Mouse (Mus musculus) neural tube, embryonic 12.5 days (tissue): ENCODE results near the gene H2-Ab1. TPM values are rescaled to one million over a fixed set of nuclear protein-coding genes. Genes with fewer than 3 reads are reported as not detected.

Experiments used
- ATAC-seq: fragments of 200-750 bp; cut with Nextera tagmentation; 2 replicates; pipeline ENCODE4 v1.8.0; 2017; ENCODE audit warnings: low read depth, mild to moderate bottlenecking, moderate TSS enrichment, moderate library complexity; ENCODE audit not compliant: low FRiP score
- H3K27ac ChIP-seq: fragments of 300-500 bp; sonication (generic); 2 replicates; pipeline ENCODE4 v1.5.1; 2016
- H3K27me3 ChIP-seq: fragments of 300-500 bp; sonication (generic); replicated peaks from 2 replicates; pipeline ENCODE4 v1.6.1; 2016; ENCODE audit warnings: mild to moderate bottlenecking
- H3K36me3 ChIP-seq: fragments of 300-500 bp; sonication (generic); 2 replicates; pipeline ENCODE4 v1.6.1; 2016; ENCODE audit warnings: mild to moderate bottlenecking
- H3K4me1 ChIP-seq: fragments of 300-500 bp; sonication (generic); 2 replicates; pipeline ENCODE4 v1.6.1; 2016
- H3K4me2 ChIP-seq: fragments of 300-500 bp; sonication (generic); replicated peaks from 2 replicates; pipeline ENCODE4 v1.6.1; 2016; ENCODE audit warnings: mild to moderate bottlenecking
- H3K4me3 ChIP-seq: fragments of 300-500 bp; sonication (generic); 2 replicates; pipeline ENCODE4 v1.5.1; 2016
- H3K9ac ChIP-seq: fragments of 300-500 bp; sonication (generic); 2 replicates; pipeline ENCODE4 v1.6.1; 2016; ENCODE audit warnings: mild to moderate bottlenecking
- H3K9me3 ChIP-seq: fragments of 300-500 bp; sonication (generic); 2 replicates; pipeline ENCODE4 v1.6.1; 2016; ENCODE audit warnings: mild to moderate bottlenecking
- WGBS: fragments of 180-500 bp; shearing (Covaris S2); methylation state at CpG from one replicate; pipeline ENCODE4 v1.1.7; 2016; 5-methylcytosine and 5-hydroxymethylcytosine counted together
- polyA plus RNA-seq: library from polyadenylated mRNA; unstranded; fragments of >200 nt; fragmentation: Nextera tagmentation; extraction: Ambion mirVana; gene quantifications from 2 replicates; pipeline ENCODE4 v1.2.1, GENCODE M21; 2016

H2-Ab1 gene
- polyA plus RNA-seq, 1 experiment from 2014 or later, result 1.6 TPM

- Histone ChIP-seq H3K4me3 (no peak overlapping the region), H3K27ac (no peak overlapping the region), H3K9me3 (no peaks in the 10 kb centered on the region), H3K36me3 (no peaks in the 10 kb centered on the region), H3K4me1 (peaks cover under 1% of the 10 kb centered on the region; the same call in 1 of the 2 replicates), H3K4me2 (no peak overlapping the region), H3K9ac (no peak overlapping the region), H3K27me3 (no peaks in the 10 kb centered on the region)
- no peak for ATAC-seq
- 71% methylated on average over 9 of the region's 9 CpGs for WGBS
Observed at GRCm38 (mm10) chr17:34314286-34314685, 56.8 kb downstream of the H2-Ab1 start.

- Histone ChIP-seq H3K9me3 (no peaks in the 10 kb centered on the region), H3K9ac (no peak overlapping the region), H3K36me3 (no peaks in the 10 kb centered on the region), H3K4me3 (no peak overlapping the region), H3K27me3 (no peaks in the 10 kb centered on the region), H3K4me1 (no peaks in the 10 kb centered on the region), H3K4me2 (no peak overlapping the region), H3K27ac (no peak overlapping the region)
- ATAC-seq, result no peak
- 74% methylated on average over 1 of the region's 1 CpGs for WGBS
Observed at GRCm38 (mm10) chr17:34315512-34315911, 58.0 kb downstream of the H2-Ab1 start.

- no peak overlapping the region for H3K4me2 ChIP-seq
- 81% methylated on average over 2 of the region's 2 CpGs for WGBS
- no peaks in the 10 kb centered on the region for H3K27me3 ChIP-seq
- no peak overlapping the region for H3K27ac ChIP-seq
- H3K4me3 ChIP-seq, result no peak overlapping the region
- H3K9ac ChIP-seq, result no peak overlapping the region
- ATAC-seq, result no peak
- H3K36me3 ChIP-seq, result no peaks in the 10 kb centered on the region
- H3K4me1 ChIP-seq, result no peaks in the 10 kb centered on the region
- no peaks in the 10 kb centered on the region for H3K9me3 ChIP-seq
Observed at GRCm38 (mm10) chr17:34316697-34317096, 59.2 kb downstream of the H2-Ab1 start.

GRCm38 (mm10) chr17:34317275-34317674 lies 59.8 kb downstream of the H2-Ab1 start:
- H3K4me3 ChIP-seq, result no peak overlapping the region
- no peaks in the 10 kb centered on the region for H3K36me3 ChIP-seq
- H3K27ac ChIP-seq, result no peak overlapping the region
- no peak for ATAC-seq
- H3K27me3 ChIP-seq, result no peaks in the 10 kb centered on the region
- H3K4me2 ChIP-seq, result no peak overlapping the region
- no peaks in the 10 kb centered on the region for H3K4me1 ChIP-seq
- WGBS, result 61% methylated on average over 2 of the region's 2 CpGs
- no peak overlapping the region for H3K9ac ChIP-seq
- no peaks in the 10 kb centered on the region for H3K9me3 ChIP-seq

Other genes with a start within 250 kb of the H2-Ab1 start
- gene Ring1, start 233.0 kb upstream of the H2-Ab1 start, polyA plus RNA-seq, result 25.9 and 30.7 TPM in 2 replicates
- gene H2-Ke6, start 229.6 kb upstream of the H2-Ab1 start, polyA plus RNA-seq, result 61.3 and 70.6 TPM in 2 replicates
- 172 and 173 TPM in 2 replicates for gene Slc39a7, start 226.0 kb upstream of the H2-Ab1 start, polyA plus RNA-seq
- 65.2 and 69.1 TPM in 2 replicates for gene Rxrb, start 225.9 kb upstream of the H2-Ab1 start, polyA plus RNA-seq
- gene Col11a2, start 218.3 kb upstream of the H2-Ab1 start, polyA plus RNA-seq, result 5.7 and 6.3 TPM in 2 replicates
- gene H2-Oa, start 165.3 kb upstream of the H2-Ab1 start, polyA plus RNA-seq, result 0.44 and 0.50 TPM in 2 replicates
- 12.3 and 15.0 TPM in 2 replicates for gene H2-DMa, start 138.1 kb upstream of the H2-Ab1 start, polyA plus RNA-seq
- 135 and 141 TPM in 2 replicates for gene Brd2, start 135.1 kb upstream of the H2-Ab1 start, polyA plus RNA-seq
- 0.17 and 0.23 TPM in 2 replicates for gene H2-DMb2, start 114.4 kb upstream of the H2-Ab1 start, polyA plus RNA-seq
- 0.23 and 0.47 TPM in 2 replicates for gene H2-DMb1, start 104.6 kb upstream of the H2-Ab1 start, polyA plus RNA-seq
- 1.3 and 1.9 TPM in 2 replicates for gene Tap1, start 70.1 kb upstream of the H2-Ab1 start, polyA plus RNA-seq
- 0.57 and 1.0 TPM in 2 replicates for gene Psmb9, start 69.9 kb upstream of the H2-Ab1 start, polyA plus RNA-seq
- 2.3 and 2.4 TPM in 2 replicates for gene Psmb8, start 60.0 kb upstream of the H2-Ab1 start, polyA plus RNA-seq
- 0.89 and 1.7 TPM in 2 replicates for gene Tap2, start 54.2 kb upstream of the H2-Ab1 start, polyA plus RNA-seq
- gene H2-Ob, start 18.8 kb upstream of the H2-Ab1 start, polyA plus RNA-seq, result not detected in 2 replicates
- 0.16 TPM in 1 of 2 replicates, not detected in the other for gene H2-Aa, start 30.1 kb downstream of the H2-Ab1 start, polyA plus RNA-seq
- 1.8 and 2.3 TPM in 2 replicates for gene H2-Eb1, start 48.2 kb downstream of the H2-Ab1 start, polyA plus RNA-seq
- gene H2-Eb2, start 68.0 kb downstream of the H2-Ab1 start, polyA plus RNA-seq, result 0.20 TPM in 1 of 2 replicates, not detected in the other
- not detected in 2 replicates for gene Btnl2, start 97.1 kb downstream of the H2-Ab1 start, polyA plus RNA-seq
- not detected in 2 replicates for gene Btnl1, start 119.4 kb downstream of the H2-Ab1 start, polyA plus RNA-seq
- gene BC051142, start 141.1 kb downstream of the H2-Ab1 start, polyA plus RNA-seq, result 1.4 and 1.6 TPM in 2 replicates
- gene Btnl4, start 219.6 kb downstream of the H2-Ab1 start, polyA plus RNA-seq, result not detected in 2 replicates